Mouse (Mus musculus) stomach, embryonic 16.5 days (tissue): ENCODE measurements around the gene Aff3. TPM values are rescaled to one million over a fixed set of nuclear protein-coding genes. Genes with fewer than 3 reads are reported as not detected.

Experiments used
- ATAC-seq: fragments of 200-750 bp; cut with Nextera tagmentation; 2 replicates; pipeline ENCODE4 v1.8.0; 2017; ENCODE audit warnings: moderate number of reproducible peaks, moderate TSS enrichment; ENCODE audit not compliant: insufficient read depth, low FRiP score
- H3K27ac ChIP-seq: fragments of 300-500 bp; sonication (generic); 2 replicates; pipeline ENCODE4 v1.5.1; 2014; ENCODE audit warnings: low read length
- H3K27me3 ChIP-seq: fragments of 300-500 bp; sonication (generic); 2 replicates; pipeline ENCODE4 v1.6.1; 2014; ENCODE audit warnings: low read length, control low read depth, mixed read lengths; ENCODE audit not compliant: control insufficient read depth, insufficient read depth
- H3K36me3 ChIP-seq: fragments of 300-500 bp; sonication (generic); 2 replicates; pipeline ENCODE4 v1.6.1; 2014; ENCODE audit warnings: low read length; ENCODE audit not compliant: control insufficient read depth, insufficient read depth
- H3K4me1 ChIP-seq: fragments of 300-500 bp; sonication (generic); 2 replicates; pipeline ENCODE4 v1.6.1; 2014; ENCODE audit warnings: low read length, control low read depth, mixed read lengths; ENCODE audit not compliant: control insufficient read depth, insufficient read depth
- H3K4me2 ChIP-seq: fragments of 300-500 bp; sonication (generic); 2 replicates; pipeline ENCODE4 v1.6.1; 2014; ENCODE audit warnings: low read depth, low read length, mixed read lengths
- H3K4me3 ChIP-seq: fragments of 300-500 bp; sonication (generic); replicated peaks from 2 replicates; pipeline ENCODE4 v1.5.1; 2014; ENCODE audit warnings: mild to moderate bottlenecking, low read length
- H3K9ac ChIP-seq: fragments of 300-500 bp; sonication (generic); 2 replicates; pipeline ENCODE4 v1.6.1; 2014; ENCODE audit warnings: low read length
- H3K9me3 ChIP-seq: fragments of 300-500 bp; sonication (generic); replicated peaks from 2 replicates; pipeline ENCODE4 v1.6.1; 2016; ENCODE audit warnings: low read length, control low read depth; ENCODE audit not compliant: control insufficient read depth
- WGBS: fragments of 180-500 bp; shearing (Covaris S2); extraction: QIAGEN DNeasy Blood & Tissue Kit; methylation state at CpG from one replicate; pipeline ENCODE4 v1.1.7; 2014; 5-methylcytosine and 5-hydroxymethylcytosine counted together
- polyA plus RNA-seq: library from polyadenylated mRNA; unstranded; fragments of >200 nt; fragmentation: Nextera tagmentation; extraction: Ambion mirVana; gene quantifications from 2 replicates; pipeline ENCODE4 v1.2.1, GENCODE M21; 2015

Aff3 gene
- polyA plus RNA-seq, 1 experiment from 2014 or later: 3.0 TPM

GRCm38 (mm10) chr1:38562397-38563199 lies 102.2 kb downstream of the Aff3 start:
- Histone ChIP-seq H3K4me3 (no peak overlapping the region), H3K27me3 (no peaks in the 10 kb centered on the region), H3K9ac (no peak overlapping the region), H3K4me2 (no peak overlapping the region), H3K9me3 (no peaks in the 10 kb centered on the region), H3K36me3 (no peaks in the 10 kb centered on the region), H3K4me1 (no peaks in the 10 kb centered on the region), H3K27ac (no peak overlapping the region)
- 21% methylated on average over 11 of the region's 11 CpGs for WGBS
- ATAC-seq: no peak

GRCm38 (mm10) chr1:38561331-38561730 lies 103.4 kb downstream of the Aff3 start:
- H3K4me2 ChIP-seq: no peak overlapping the region
- H3K4me3 ChIP-seq: no peak overlapping the region
- no peak for ATAC-seq
- no peak overlapping the region for H3K9ac ChIP-seq
- 73% methylated on average over 7 of the region's 7 CpGs for WGBS
- no peaks in the 10 kb centered on the region for H3K36me3 ChIP-seq
- no peaks in the 10 kb centered on the region for H3K27me3 ChIP-seq
- H3K4me1 ChIP-seq: no peaks in the 10 kb centered on the region
- no peak overlapping the region for H3K27ac ChIP-seq
- H3K9me3 ChIP-seq: no peaks in the 10 kb centered on the region

- WGBS: 68% methylated on average over 9 of the region's 9 CpGs
- Histone ChIP-seq H3K9me3 (no peaks in the 10 kb centered on the region), H3K27me3 (no peaks in the 10 kb centered on the region), H3K4me3 (no peak overlapping the region), H3K36me3 (no peaks in the 10 kb centered on the region), H3K9ac (no peak overlapping the region), H3K27ac (no peak overlapping the region), H3K4me1 (no peaks in the 10 kb centered on the region), H3K4me2 (no peak overlapping the region)
- no peak for ATAC-seq
Observed at GRCm38 (mm10) chr1:38560666-38561065, 104.1 kb downstream of the Aff3 start.

GRCm38 (mm10) chr1:38557615-38558014 lies 107.1 kb downstream of the Aff3 start:
- ATAC-seq: no peak
- Histone ChIP-seq H3K4me3 (no peak overlapping the region), H3K9me3 (no peaks in the 10 kb centered on the region), H3K4me2 (no peak overlapping the region), H3K9ac (no peak overlapping the region), H3K27ac (no peak overlapping the region), H3K27me3 (no peaks in the 10 kb centered on the region), H3K4me1 (no peaks in the 10 kb centered on the region), H3K36me3 (no peaks in the 10 kb centered on the region)
- WGBS: 65% methylated on average over 8 of the region's 8 CpGs

GRCm38 (mm10) chr1:38554546-38554945 lies 110.2 kb downstream of the Aff3 start:
- Histone ChIP-seq H3K27me3 (no peaks in the 10 kb centered on the region), H3K4me3 (no peak overlapping the region), H3K9ac (no peak overlapping the region), H3K9me3 (no peaks in the 10 kb centered on the region), H3K36me3 (no peaks in the 10 kb centered on the region), H3K4me2 (no peak overlapping the region), H3K27ac (no peak overlapping the region), H3K4me1 (no peaks in the 10 kb centered on the region)
- WGBS: 53% methylated on average over 3 of the region's 3 CpGs
- ATAC-seq: no peak

GRCm38 (mm10) chr1:38553090-38553489 lies 111.7 kb downstream of the Aff3 start:
- Histone ChIP-seq H3K27me3 (no peaks in the 10 kb centered on the region), H3K4me3 (no peak overlapping the region), H3K27ac (no peak overlapping the region), H3K4me2 (no peak overlapping the region), H3K9ac (no peak overlapping the region), H3K9me3 (no peaks in the 10 kb centered on the region), H3K36me3 (no peaks in the 10 kb centered on the region), H3K4me1 (no peaks in the 10 kb centered on the region)
- no peak for ATAC-seq
- 66% methylated on average over 6 of the region's 6 CpGs for WGBS

- H3K9ac ChIP-seq: no peak overlapping the region
- no peak overlapping the region for H3K27ac ChIP-seq
- no peaks in the 10 kb centered on the region for H3K27me3 ChIP-seq
- no peak overlapping the region for H3K4me3 ChIP-seq
- ATAC-seq: no peak
- no peak overlapping the region for H3K4me2 ChIP-seq
- no peaks in the 10 kb centered on the region for H3K36me3 ChIP-seq
- no peaks in the 10 kb centered on the region for H3K9me3 ChIP-seq
- H3K4me1 ChIP-seq: peaks cover 12% of the 10 kb centered on the region
- 68% methylated on average over 13 of the region's 13 CpGs for WGBS
Observed at GRCm38 (mm10) chr1:38550579-38550978, 114.2 kb downstream of the Aff3 start.

- Histone ChIP-seq H3K4me1 (peaks cover 13% of the 10 kb centered on the region), H3K27ac (no peak overlapping the region), H3K27me3 (no peaks in the 10 kb centered on the region), H3K4me3 (no peak overlapping the region), H3K4me2 (no peak overlapping the region), H3K36me3 (no peaks in the 10 kb centered on the region), H3K9me3 (no peaks in the 10 kb centered on the region), H3K9ac (no peak overlapping the region)
- WGBS: 57% methylated on average over 8 of the region's 8 CpGs
- no peak for ATAC-seq
Observed at GRCm38 (mm10) chr1:38548671-38549661, 115.8 kb downstream of the Aff3 start.

- H3K4me2 ChIP-seq: no peak overlapping the region
- ATAC-seq: no peak
- WGBS: 78% methylated on average over 9 of the region's 9 CpGs
- H3K4me1 ChIP-seq: peaks cover 13% of the 10 kb centered on the region
- no peaks in the 10 kb centered on the region for H3K36me3 ChIP-seq
- H3K4me3 ChIP-seq: no peak overlapping the region
- H3K27ac ChIP-seq: no peak overlapping the region
- H3K27me3 ChIP-seq: no peaks in the 10 kb centered on the region
- no peak overlapping the region for H3K9ac ChIP-seq
- no peaks in the 10 kb centered on the region for H3K9me3 ChIP-seq
Observed at GRCm38 (mm10) chr1:38547685-38548084, 117.1 kb downstream of the Aff3 start.
